Mouse (Mus musculus): ENCODE measurements around the gene Atp5b. TPM values are rescaled to one million over a fixed set of nuclear protein-coding genes. Genes with fewer than 3 reads are reported as not detected.

Gene Atp5b
- polyA plus RNA-seq (2012; rRNA removed), result 3,893 and 4,487 TPM in 2 replicates

DNA sequence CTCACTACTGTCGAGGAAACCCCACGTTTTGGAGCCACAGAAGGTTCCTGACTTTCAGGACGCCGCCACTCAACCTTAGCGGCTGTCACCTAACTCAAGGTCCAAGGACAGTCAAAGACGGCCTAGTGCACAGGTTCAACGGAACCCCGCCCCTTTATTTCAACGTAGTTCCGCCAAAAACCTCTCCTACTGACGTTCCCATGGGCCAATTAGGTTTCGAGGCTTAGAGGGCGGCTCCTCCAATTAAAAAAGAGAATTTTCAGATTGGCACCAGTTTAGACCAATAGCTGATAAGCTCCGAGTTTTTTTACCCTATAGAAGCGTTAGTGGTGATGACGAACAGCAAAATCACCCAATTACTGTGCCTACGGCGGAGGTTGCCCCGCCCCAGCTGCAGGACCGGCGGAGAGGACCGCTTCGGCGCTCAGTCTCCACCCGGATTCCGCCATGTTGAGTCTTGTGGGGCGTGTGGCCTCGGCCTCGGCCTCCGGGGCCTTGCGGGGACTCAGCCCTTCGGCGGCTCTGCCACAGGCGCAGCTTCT lies at the start of gene Atp5b:
Gene Atp5b (plus strand): TSS at position 394 of the 542 bp plus-strand sequence.

GRCm38 (mm10) chr10:128058601-128059151 lies 24.4 kb upstream of the Atp5b start, which contains the start of gene Ptges3:
Gene Ptges3 (plus strand): TSS chr10:128058954.

GRCm38 (mm10) chr10:128091564-128092505 lies 8.8 kb downstream of the Atp5b start, which contains the start of gene Baz2a:
Gene Baz2a (plus strand): TSS chr10:128091577.

Other genes starting within 250 kb of the Atp5b start
- gene Rdh19, start 233.3 kb upstream of the Atp5b start, polyA plus RNA-seq (2012; rRNA removed), result not detected in 2 replicates
- gene Rdh16f2, start 216.8 kb upstream of the Atp5b start, polyA plus RNA-seq (2012; rRNA removed), result 0.24 TPM in 1 of 2 replicates, not detected in the other
- 0.29 and 1.0 TPM in 2 replicates for gene Rdh7, start 194.5 kb upstream of the Atp5b start, polyA plus RNA-seq (2012; rRNA removed)
- gene Sdr9c7, start 184.8 kb upstream of the Atp5b start, polyA plus RNA-seq (2012; rRNA removed), result 0.19 and 0.69 TPM in 2 replicates
- 0.13 TPM in 1 of 2 replicates, not detected in the other for gene Hsd17b6, start 75.7 kb upstream of the Atp5b start, polyA plus RNA-seq (2012; rRNA removed)
- gene Prim1, start 68.1 kb upstream of the Atp5b start, polyA plus RNA-seq (2012; rRNA removed), result 2.9 and 3.9 TPM in 2 replicates
- gene Naca, start 47.7 kb upstream of the Atp5b start, polyA plus RNA-seq (2012; rRNA removed), result 331 and 447 TPM in 2 replicates
- 112 and 146 TPM in 2 replicates for gene Ptges3, start 24.3 kb upstream of the Atp5b start, polyA plus RNA-seq (2012; rRNA removed)
- 25.7 and 32.3 TPM in 2 replicates for gene Baz2a, start 8.3 kb downstream of the Atp5b start, polyA plus RNA-seq (2012; rRNA removed)
- 138 and 141 TPM in 2 replicates for gene Rbms2, start 97.0 kb downstream of the Atp5b start, polyA plus RNA-seq (2012; rRNA removed)
- 5.7 TPM in 2 replicates for gene Gls2, start 111.2 kb downstream of the Atp5b start, polyA plus RNA-seq (2012; rRNA removed)
- 10.6 and 15.3 TPM in 2 replicates for gene Spryd4, start 128.5 kb downstream of the Atp5b start, polyA plus RNA-seq (2012; rRNA removed)
- gene Mip, start 142.6 kb downstream of the Atp5b start, polyA plus RNA-seq (2012; rRNA removed), result 0.12 TPM in 1 of 2 replicates, not detected in the other
- 6.4 and 6.9 TPM in 2 replicates for gene Timeless, start 148.8 kb downstream of the Atp5b start, polyA plus RNA-seq (2012; rRNA removed)
- 0.11 and 0.21 TPM in 2 replicates for gene Apon, start 170.8 kb downstream of the Atp5b start, polyA plus RNA-seq (2012; rRNA removed)
- 2.3 and 6.0 TPM in 2 replicates for gene Apof, start 185.4 kb downstream of the Atp5b start, polyA plus RNA-seq (2012; rRNA removed)
- 28.9 and 36.7 TPM in 2 replicates for gene Stat2, start 187.3 kb downstream of the Atp5b start, polyA plus RNA-seq (2012; rRNA removed)
- 0.29 and 0.61 TPM in 2 replicates for gene Il23a, start 215.5 kb downstream of the Atp5b start, polyA plus RNA-seq (2012; rRNA removed)
- 24.5 and 31.2 TPM in 2 replicates for gene Pan2, start 220.1 kb downstream of the Atp5b start, polyA plus RNA-seq (2012; rRNA removed)
- 72.8 and 101 TPM in 2 replicates for gene Cnpy2, start 239.2 kb downstream of the Atp5b start, polyA plus RNA-seq (2012; rRNA removed)

All from ovary, adult 2 months (tissue).